Mouse (Mus musculus) spleen, postnatal 36 days (tissue): ENCODE measurements at regions not wholly inside any gene's neighbourhood (a gene's known extent, or its start where the extent isn't known, plus 50 kb on each side); places are given as distances from the start of the nearest gene placed in this dataset.

Source experiments
- DNase-seq, 2 experiments: peaks; one replicate each; pipeline ENCODE4 v3.0.0; 2022; ENCODE audit warnings: low spot score in 2 of 2, mixed read lengths in 1 of 2

- DNase-seq, result no peak
These were observed 72.6 kb upstream of the Agap1 start for GRCm38 (mm10) chr1:89382021-89382420.

- DNase-seq, result no peak
These were observed 69.5 kb upstream of the Agap1 start for GRCm38 (mm10) chr1:89385111-89385510.

- no peak for DNase-seq
These were observed 61.9 kb upstream of the Agap1 start for GRCm38 (mm10) chr1:89392711-89393110.

GRCm38 (mm10) chr1:89394471-89394870, 60.1 kb upstream of the Agap1 start:
- no peak for DNase-seq

- no peak for DNase-seq
These were observed 53.8 kb upstream of the Agap1 start for GRCm38 (mm10) chr1:89400734-89401202.

GRCm38 (mm10) chr1:89402513-89403210, 51.9 kb upstream of the Agap1 start:
- no peak for DNase-seq

- no peak for DNase-seq
These were observed 51.0 kb upstream of the Agap1 start for GRCm38 (mm10) chr1:89403551-89404050.
